Mouse (Mus musculus) midbrain, embryonic 11.5 days (tissue): Measurements from ENCODE around the gene Arhgef11. TPM values are rescaled to one million over a fixed set of nuclear protein-coding genes. Genes with fewer than 3 reads are reported as not detected.

Source experiments
- ATAC-seq: fragments of 200-750 bp; cut with Nextera tagmentation; 2 replicates; pipeline ENCODE4 v1.8.0; 2017; ENCODE audit warnings: moderate TSS enrichment, moderate library complexity; ENCODE audit not compliant: low FRiP score
- DNase-seq: peaks from one replicate; pipeline ENCODE4 v3.0.0; 2015; ENCODE audit warnings: low spot score; ENCODE audit errors: missing footprints
- H3K27ac ChIP-seq: fragments of 300-500 bp; sonication (generic); 2 replicates; pipeline ENCODE4 v1.5.1; 2014; ENCODE audit warnings: low read depth, low read length
- H3K27me3 ChIP-seq: fragments of 300-500 bp; sonication (generic); 2 replicates; pipeline ENCODE4 v1.6.1; 2014; ENCODE audit warnings: mild to moderate bottlenecking, low read length, moderate library complexity, mixed read lengths; ENCODE audit not compliant: control insufficient read depth, insufficient read depth
- H3K36me3 ChIP-seq: fragments of 300-500 bp; sonication (generic); 2 replicates; pipeline ENCODE4 v1.6.1; 2014; ENCODE audit warnings: mild to moderate bottlenecking, low read length, moderate library complexity, mixed read lengths; ENCODE audit not compliant: control insufficient read depth, insufficient read depth
- H3K4me1 ChIP-seq: fragments of 300-500 bp; sonication (generic); 2 replicates; pipeline ENCODE4 v1.6.1; 2014; ENCODE audit warnings: low read length; ENCODE audit not compliant: control insufficient read depth, insufficient read depth
- H3K4me2 ChIP-seq: fragments of 300-500 bp; sonication (generic); 2 replicates; pipeline ENCODE4 v1.6.1; 2014; ENCODE audit warnings: mild to moderate bottlenecking, moderate library complexity
- H3K4me3 ChIP-seq: fragments of 300-500 bp; sonication (generic); 2 replicates; pipeline ENCODE4 v1.5.1; 2014; ENCODE audit warnings: low read depth, low read length
- H3K9ac ChIP-seq: fragments of 300-500 bp; sonication (generic); 2 replicates; pipeline ENCODE4 v1.6.1; 2014; ENCODE audit warnings: low read length
- H3K9me3 ChIP-seq: fragments of 300-500 bp; sonication (generic); 2 replicates; pipeline ENCODE4 v1.6.1; 2016; ENCODE audit warnings: low read length; ENCODE audit not compliant: control insufficient read depth
- WGBS: fragments of 180-500 bp; shearing (Covaris S2); extraction: QIAGEN DNeasy Blood & Tissue Kit; methylation state at CpG from one replicate; pipeline ENCODE4 v1.1.7; 2014; 5-methylcytosine and 5-hydroxymethylcytosine counted together
- polyA plus RNA-seq: library from polyadenylated mRNA; unstranded; fragments of >200 nt; fragmentation: Nextera tagmentation; extraction: Ambion mirVana; gene quantifications from 2 replicates; pipeline ENCODE4 v1.2.1, GENCODE M21; 2014

The Arhgef11 gene
- polyA plus RNA-seq, 1 experiment from 2014 or later: 13.4 TPM

- Histone ChIP-seq H3K36me3 (no peaks in the 10 kb centered on the region), H3K4me2 (no peak overlapping the region), H3K4me3 (no peak overlapping the region), H3K27ac (no peak overlapping the region), H3K4me1 (no peaks in the 10 kb centered on the region), H3K9me3 (no peaks in the 10 kb centered on the region), H3K27me3 (no peaks in the 10 kb centered on the region), H3K9ac (no peak overlapping the region)
- WGBS: 87% methylated on average over 3 of the region's 3 CpGs
- ATAC-seq (no peak), DNase-seq (no peak)
Observed at GRCm38 (mm10) chr3:87649063-87649462, 31.7 kb downstream of the Arhgef11 start.

- WGBS: 71% methylated on average over 2 of the region's 2 CpGs
- no peak overlapping the region for H3K4me2 ChIP-seq
- no peak overlapping the region for H3K27ac ChIP-seq
- no peaks in the 10 kb centered on the region for H3K9me3 ChIP-seq
- H3K27me3 ChIP-seq: no peaks in the 10 kb centered on the region
- no peaks in the 10 kb centered on the region for H3K36me3 ChIP-seq
- no peak overlapping the region for H3K9ac ChIP-seq
- ATAC-seq (no peak), DNase-seq (no peak)
- no peak overlapping the region for H3K4me3 ChIP-seq
- H3K4me1 ChIP-seq: peaks cover under 1% of the 10 kb centered on the region; the same call in 1 of the 2 replicates
Observed at GRCm38 (mm10) chr3:87658348-87658747, 41.0 kb downstream of the Arhgef11 start.

GRCm38 (mm10) chr3:87659692-87660429 is 42.5 kb downstream of the Arhgef11 start:
- Histone ChIP-seq H3K9ac (no peak overlapping the region), H3K27ac (no peak overlapping the region), H3K4me3 (no peak overlapping the region), H3K4me2 (no peak overlapping the region), H3K9me3 (no peaks in the 10 kb centered on the region), H3K36me3 (no peaks in the 10 kb centered on the region), H3K27me3 (no peaks in the 10 kb centered on the region), H3K4me1 (peaks cover 2% of the 10 kb centered on the region; the same call in 1 of the 2 replicates)
- ATAC-seq (no peak), DNase-seq (no peak)
- 90% methylated on average over 9 of the region's 9 CpGs for WGBS

- H3K27ac ChIP-seq: no peak overlapping the region
- H3K4me3 ChIP-seq: no peak overlapping the region
- no peak overlapping the region for H3K4me2 ChIP-seq
- H3K9me3 ChIP-seq: no peaks in the 10 kb centered on the region
- H3K9ac ChIP-seq: no peak overlapping the region
- 89% methylated on average over 4 of the region's 4 CpGs for WGBS
- H3K36me3 ChIP-seq: no peaks in the 10 kb centered on the region
- DNase-seq (no peak), ATAC-seq (no peak)
- peaks cover 2% of the 10 kb centered on the region; the same call in 1 of the 2 replicates for H3K4me1 ChIP-seq
- H3K27me3 ChIP-seq: no peaks in the 10 kb centered on the region
Observed at GRCm38 (mm10) chr3:87660479-87660878, 43.1 kb downstream of the Arhgef11 start.

GRCm38 (mm10) chr3:87661291-87661690 is 43.9 kb downstream of the Arhgef11 start:
- no peak overlapping the region for H3K9ac ChIP-seq
- ATAC-seq: no peak

GRCm38 (mm10) chr3:87718525-87718924 is 101.2 kb downstream of the Arhgef11 start:
- peaks cover 17% of the 10 kb centered on the region for H3K36me3 ChIP-seq
- no peak overlapping the region for H3K4me2 ChIP-seq
- no peak overlapping the region for H3K4me3 ChIP-seq
- no peak for ATAC-seq
- H3K9me3 ChIP-seq: no peaks in the 10 kb centered on the region
- DNase-seq: no peak
- no peak overlapping the region for H3K27ac ChIP-seq
- 83% methylated on average over 2 of the region's 2 CpGs for whole genome bisulfite sequencing
- H3K27me3 ChIP-seq: no peaks in the 10 kb centered on the region
- H3K9ac ChIP-seq: no peak overlapping the region
- H3K4me1 ChIP-seq: no peaks in the 10 kb centered on the region

More at GRCm38 (mm10) chr3:87661291-87661690, 43.9 kb downstream of the Arhgef11 start:
- H3K4me1 ChIP-seq: peaks cover 2% of the 10 kb centered on the region; the same call in 1 of the 2 replicates
- no peak overlapping the region for H3K4me3 ChIP-seq
- H3K27ac ChIP-seq: no peak overlapping the region
- H3K36me3 ChIP-seq: no peaks in the 10 kb centered on the region
- no peak overlapping the region for H3K4me2 ChIP-seq
- 96% methylated on average over 1 of the region's 1 CpGs for WGBS
- no peaks in the 10 kb centered on the region for H3K27me3 ChIP-seq
- no peak for DNase-seq
- no peaks in the 10 kb centered on the region for H3K9me3 ChIP-seq

- DNase-seq: no peak
- 79% methylated on average over 6 of the region's 6 CpGs for WGBS
- Histone ChIP-seq H3K4me1 (no peaks in the 10 kb centered on the region), H3K9me3 (no peaks in the 10 kb centered on the region), H3K36me3 (peaks cover 16% of the 10 kb centered on the region), H3K4me2 (no peak overlapping the region), H3K9ac (no peak overlapping the region), H3K4me3 (no peak overlapping the region), H3K27me3 (no peaks in the 10 kb centered on the region), H3K27ac (no peak overlapping the region)
- ATAC-seq: no peak
Observed at GRCm38 (mm10) chr3:87724556-87724955, 107.2 kb downstream of the Arhgef11 start.

- H3K27me3 ChIP-seq: no peaks in the 10 kb centered on the region
- no peak overlapping the region for H3K4me3 ChIP-seq
- no peak overlapping the region for H3K9ac ChIP-seq
- H3K27ac ChIP-seq: no peak overlapping the region
- ATAC-seq (no peak), DNase-seq (no peak)
- H3K4me2 ChIP-seq: no peak overlapping the region
- H3K4me1 ChIP-seq: no peaks in the 10 kb centered on the region
- 95% methylated on average over 16 of the region's 16 CpGs for WGBS
- H3K9me3 ChIP-seq: no peaks in the 10 kb centered on the region
- H3K36me3 ChIP-seq: peaks cover 15% of the 10 kb centered on the region
Observed at GRCm38 (mm10) chr3:87725396-87726160, 108.2 kb downstream of the Arhgef11 start.

- WGBS: 90% methylated on average over 7 of the region's 7 CpGs
- no peak overlapping the region for H3K9ac ChIP-seq
- no peak for DNase-seq
- peaks cover 15% of the 10 kb centered on the region for H3K36me3 ChIP-seq
- H3K9me3 ChIP-seq: no peaks in the 10 kb centered on the region
- H3K4me2 ChIP-seq: no peak overlapping the region
- H3K4me1 ChIP-seq: no peaks in the 10 kb centered on the region
- no peak for ATAC-seq
- H3K27me3 ChIP-seq: no peaks in the 10 kb centered on the region
- no peak overlapping the region for H3K27ac ChIP-seq
- no peak overlapping the region for H3K4me3 ChIP-seq
Observed at GRCm38 (mm10) chr3:87726191-87726590, 108.8 kb downstream of the Arhgef11 start.
